Mouse (Mus musculus): ENCODE results near the gene Ypel2. TPM values are rescaled to one million over a fixed set of nuclear protein-coding genes. Genes with fewer than 3 reads are reported as not detected.

Ypel2 gene
- polyA plus RNA-seq, 1 experiment from 2014 or later, result 11.6 TPM

DNA sequence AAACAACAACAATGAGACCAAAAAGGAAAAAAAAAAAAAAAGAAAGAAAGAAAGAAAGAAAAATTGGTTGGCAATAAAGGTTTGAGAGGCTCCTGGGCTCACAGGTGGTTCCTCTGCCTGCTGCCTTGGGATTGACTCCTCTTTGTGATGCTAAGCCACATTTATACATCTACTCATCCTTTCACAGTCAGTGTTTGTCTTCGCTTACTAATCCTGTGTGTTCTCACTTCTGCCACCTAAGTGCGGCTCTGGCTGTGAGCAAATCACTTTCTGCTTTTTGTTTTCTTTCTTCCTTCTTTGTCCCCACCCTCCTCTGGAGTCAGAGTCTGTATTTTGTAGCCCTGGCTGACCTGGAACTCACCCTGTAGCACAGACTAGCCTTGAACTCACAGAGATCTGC, 2.8 kb upstream of the Ypel2 start:
- no peak for ATAC-seq (ENCODE audit: low FRiP score, low TSS enrichment)
- Histone ChIP-seq H3K4me2 (replicated peaks; ENCODE audit: low read depth, low read length) (no peak overlapping the region), H3K36me3 (ENCODE audit: insufficient read depth, low read length) (no peaks in the 10 kb centered on the region), H3K27ac (ENCODE audit: low read length) (no peak overlapping the region), H3K4me1 (ENCODE audit: insufficient read depth, low read length) (peaks cover 27% of the 10 kb centered on the region), H3K27me3 (ENCODE audit: insufficient read depth, low read length) (no peaks in the 10 kb centered on the region), H3K4me3 (ENCODE audit: low read length) (no peak overlapping the region), H3K9me3 (ENCODE audit: low read length) (no peaks in the 10 kb centered on the region), H3K9ac (replicated peaks; ENCODE audit: low read length) (no peak overlapping the region)
- 85% methylated on average over 2 of the region's 2 CpGs for WGBS

DNA sequence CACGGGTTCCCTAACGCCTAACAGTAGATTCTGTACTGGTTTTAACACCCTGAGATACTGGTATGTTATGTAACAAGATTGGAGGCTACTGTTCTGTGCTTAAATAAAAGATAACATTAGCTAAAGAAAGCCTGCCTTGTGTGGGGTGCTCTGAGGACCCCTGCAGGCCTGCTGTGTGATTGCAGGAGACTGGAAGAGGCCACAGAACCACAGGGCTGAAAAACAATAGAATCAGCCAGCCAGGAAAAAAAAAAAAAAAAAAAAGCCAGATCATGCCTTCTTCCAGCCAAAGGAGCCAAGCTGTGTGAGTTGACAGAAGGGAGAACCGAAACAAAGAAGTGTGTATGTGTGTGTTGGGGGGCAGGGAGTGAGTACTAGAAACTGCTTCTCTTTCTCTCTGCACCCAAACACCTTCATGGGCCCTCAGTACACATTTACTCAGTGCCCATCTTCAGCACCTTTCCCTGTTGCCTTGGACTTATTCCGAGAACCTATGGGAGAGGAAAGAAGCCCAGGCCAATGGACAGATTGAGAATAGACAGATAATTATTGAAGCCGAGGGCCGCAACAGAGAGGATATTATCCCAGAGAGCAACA, 2.2 kb upstream of the Ypel2 start:
- no peak overlapping the region for H3K4me2 ChIP-seq (replicated peaks; ENCODE audit: low read depth, low read length)
- H3K27me3 ChIP-seq (ENCODE audit: insufficient read depth, low read length), result no peaks in the 10 kb centered on the region
- H3K36me3 ChIP-seq (ENCODE audit: insufficient read depth, low read length), result no peaks in the 10 kb centered on the region
- no peaks in the 10 kb centered on the region for H3K9me3 ChIP-seq (ENCODE audit: low read length)
- H3K4me3 ChIP-seq (ENCODE audit: low read length), result no peak overlapping the region
- H3K9ac ChIP-seq (replicated peaks; ENCODE audit: low read length), result no peak overlapping the region
- WGBS, result 43% methylated on average over 6 of the region's 6 CpGs
- no peak for ATAC-seq (ENCODE audit: low FRiP score, low TSS enrichment)
- no peak overlapping the region for H3K27ac ChIP-seq (ENCODE audit: low read length)
- H3K4me1 ChIP-seq (ENCODE audit: insufficient read depth, low read length), result peaks cover 32% of the 10 kb centered on the region

DNA sequence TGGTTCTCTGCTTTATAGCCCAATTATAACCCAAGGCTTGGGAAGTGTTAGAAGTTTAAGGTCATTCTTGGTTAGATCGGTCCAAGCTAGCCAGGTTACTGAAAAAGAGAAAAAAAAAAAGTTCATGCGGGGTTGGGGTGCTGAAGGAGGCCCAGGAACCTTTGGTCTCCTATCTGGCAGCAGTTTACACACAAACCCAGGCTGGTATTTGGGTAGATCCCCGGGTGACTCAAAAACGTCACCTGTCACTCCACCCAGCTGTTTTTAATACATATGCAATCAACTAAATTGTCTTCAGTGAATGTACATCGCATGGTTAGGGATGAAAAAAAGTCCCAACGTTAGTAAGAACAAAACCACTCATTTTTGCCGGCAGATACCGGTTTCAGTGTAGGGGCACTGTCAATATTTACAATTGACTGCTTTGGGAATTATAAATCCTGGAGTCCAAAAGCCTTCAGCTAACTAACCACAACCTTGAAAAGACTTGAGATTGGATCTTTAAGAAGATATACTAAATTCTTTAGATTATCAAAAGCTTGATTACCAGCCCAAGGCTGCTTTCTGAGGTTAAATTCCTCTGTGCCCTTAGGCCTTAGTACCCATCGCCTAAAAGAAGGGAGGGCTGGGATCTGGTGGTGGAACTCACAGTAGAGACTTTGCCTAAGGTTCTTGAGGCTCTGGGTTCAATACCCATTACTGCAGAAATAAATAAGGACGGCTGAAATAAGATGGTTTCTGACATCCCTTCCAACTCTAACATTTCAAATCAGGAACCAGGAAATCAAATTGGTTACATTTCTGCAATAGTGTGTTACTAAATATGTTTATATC, 1.5 kb upstream of the Ypel2 start:
- no peak overlapping the region for H3K27ac ChIP-seq (ENCODE audit: low read length)
- no peaks in the 10 kb centered on the region for H3K9me3 ChIP-seq (ENCODE audit: low read length)
- H3K36me3 ChIP-seq (ENCODE audit: insufficient read depth, low read length), result no peaks in the 10 kb centered on the region
- no peaks in the 10 kb centered on the region for H3K27me3 ChIP-seq (ENCODE audit: insufficient read depth, low read length)
- peaks cover 35% of the 10 kb centered on the region for H3K4me1 ChIP-seq (ENCODE audit: insufficient read depth, low read length)
- H3K4me3 ChIP-seq (ENCODE audit: low read length), result no peak overlapping the region
- WGBS, result 53% methylated on average over 10 of the region's 10 CpGs
- no peak overlapping the region for H3K4me2 ChIP-seq (replicated peaks; ENCODE audit: low read depth, low read length)
- H3K9ac ChIP-seq (replicated peaks; ENCODE audit: low read length), result no peak overlapping the region
- no peak for ATAC-seq (ENCODE audit: low FRiP score, low TSS enrichment)

DNA sequence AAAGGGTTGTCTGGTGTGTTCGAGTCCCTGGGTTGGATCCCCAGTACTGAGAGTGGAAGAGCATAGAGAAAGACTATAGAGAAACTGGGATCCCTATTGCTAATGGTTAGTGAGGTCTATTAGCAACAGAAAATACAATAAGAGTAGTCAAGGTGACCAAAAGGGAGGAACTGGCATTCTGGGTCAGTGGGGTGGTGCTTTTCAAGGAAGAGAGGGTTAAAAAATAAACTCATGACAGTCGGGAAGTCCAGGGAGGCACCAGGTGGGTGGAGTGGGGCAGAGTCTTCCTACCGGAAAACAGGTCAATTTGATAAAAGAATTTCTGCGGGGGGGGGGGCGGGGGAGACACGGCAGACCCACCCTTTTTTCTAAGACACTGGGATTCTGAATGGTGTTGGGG, 823 bp upstream of the Ypel2 start:
- 18% methylated on average over 6 of the region's 6 CpGs for WGBS
- no peak for ATAC-seq (ENCODE audit: low FRiP score, low TSS enrichment)

DNA sequence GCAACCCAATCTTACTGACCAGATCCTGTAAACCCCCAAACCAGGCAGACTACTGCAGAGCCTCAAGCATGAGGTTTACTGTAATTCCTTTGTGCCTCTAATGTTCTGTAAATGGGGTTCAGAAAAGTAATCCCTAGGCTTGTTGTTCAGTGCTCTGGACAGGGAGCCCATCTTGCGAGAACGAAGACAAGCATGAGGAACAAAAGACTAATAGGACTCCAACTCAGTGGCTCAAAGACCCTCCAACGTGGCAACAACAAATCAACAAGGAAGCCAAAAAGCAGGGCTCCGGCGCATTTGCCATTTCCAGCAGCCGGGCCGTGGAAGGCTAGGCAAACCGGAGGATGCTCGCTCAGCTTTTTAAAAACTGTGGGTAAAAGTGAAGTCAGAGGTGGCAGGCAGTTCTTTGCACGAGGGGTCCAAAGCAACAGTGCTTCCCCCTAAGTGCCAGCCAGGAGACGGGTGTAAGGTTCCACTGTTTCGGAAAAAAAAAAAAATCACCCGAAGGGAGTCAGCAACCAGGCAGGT, 982 bp downstream of the Ypel2 start:
- ATAC-seq (ENCODE audit: low FRiP score, low TSS enrichment), result no peak
- peak overlapping the region; percentile 97 for H3K4me3 ChIP-seq (ENCODE audit: low read length)
- no peaks in the 10 kb centered on the region for H3K36me3 ChIP-seq (ENCODE audit: insufficient read depth, low read length)
- peak overlapping the region; percentile 95 for H3K27ac ChIP-seq (ENCODE audit: low read length)
- H3K27me3 ChIP-seq (ENCODE audit: insufficient read depth, low read length), result no peaks in the 10 kb centered on the region
- H3K9ac ChIP-seq (replicated peaks; ENCODE audit: low read length), result peak overlapping the region; percentile 87
- 2% methylated on average over 13 of the region's 13 CpGs for WGBS
- H3K9me3 ChIP-seq (ENCODE audit: low read length), result no peaks in the 10 kb centered on the region
- peaks cover 36% of the 10 kb centered on the region for H3K4me1 ChIP-seq (ENCODE audit: insufficient read depth, low read length)
- peak overlapping the region; percentile 84 for H3K4me2 ChIP-seq (replicated peaks; ENCODE audit: low read depth, low read length)

More for the DNA sequence above, 823 bp upstream of the Ypel2 start:
- H3K36me3 ChIP-seq (ENCODE audit: insufficient read depth, low read length), result no peaks in the 10 kb centered on the region
- peaks cover 36% of the 10 kb centered on the region for H3K4me1 ChIP-seq (ENCODE audit: insufficient read depth, low read length)
- H3K9me3 ChIP-seq (ENCODE audit: low read length), result no peaks in the 10 kb centered on the region
- peak overlapping the region; percentile 84 for H3K4me2 ChIP-seq (replicated peaks; ENCODE audit: low read depth, low read length)
- H3K9ac ChIP-seq (replicated peaks; ENCODE audit: low read length), result peak overlapping the region; percentile 87
- H3K27ac ChIP-seq (ENCODE audit: low read length), result peak overlapping the region; percentile 80
- no peaks in the 10 kb centered on the region for H3K27me3 ChIP-seq (ENCODE audit: insufficient read depth, low read length)
- H3K4me3 ChIP-seq (ENCODE audit: low read length), result peak overlapping the region; percentile 97

DNA sequence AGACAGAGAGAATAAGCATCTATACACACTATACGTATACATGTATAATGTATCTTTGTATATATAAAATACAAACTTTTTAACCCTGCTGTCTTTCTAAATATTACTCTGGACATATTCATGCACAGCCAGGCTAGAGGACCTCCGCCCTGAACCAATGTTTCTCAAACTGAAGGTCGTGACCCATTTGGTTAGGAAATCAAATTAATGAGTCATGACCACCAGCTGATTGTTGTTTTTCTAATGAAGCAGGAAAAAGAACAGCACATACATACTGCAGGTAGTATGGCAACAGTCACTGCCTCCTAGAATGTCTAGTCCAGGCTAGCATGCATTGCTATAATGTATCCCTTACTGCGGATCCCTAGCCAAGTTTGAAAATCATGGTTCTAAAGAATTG, 2.3 kb downstream of the Ypel2 start:
- Histone ChIP-seq H3K4me3 (ENCODE audit: low read length) (peak overlapping the region; percentile 97), H3K9me3 (ENCODE audit: low read length) (no peaks in the 10 kb centered on the region), H3K27ac (ENCODE audit: low read length) (no peak overlapping the region), H3K27me3 (ENCODE audit: insufficient read depth, low read length) (no peaks in the 10 kb centered on the region), H3K4me2 (replicated peaks; ENCODE audit: low read depth, low read length) (peak overlapping the region; percentile 84), H3K9ac (replicated peaks; ENCODE audit: low read length) (peak overlapping the region; percentile 87; the same call in 1 of the 2 replicates), H3K36me3 (ENCODE audit: insufficient read depth, low read length) (no peaks in the 10 kb centered on the region), H3K4me1 (ENCODE audit: insufficient read depth, low read length) (peaks cover 36% of the 10 kb centered on the region)
- ATAC-seq (ENCODE audit: low FRiP score, low TSS enrichment), result no peak
- 66% methylated on average over 4 of the region's 4 CpGs for WGBS

DNA sequence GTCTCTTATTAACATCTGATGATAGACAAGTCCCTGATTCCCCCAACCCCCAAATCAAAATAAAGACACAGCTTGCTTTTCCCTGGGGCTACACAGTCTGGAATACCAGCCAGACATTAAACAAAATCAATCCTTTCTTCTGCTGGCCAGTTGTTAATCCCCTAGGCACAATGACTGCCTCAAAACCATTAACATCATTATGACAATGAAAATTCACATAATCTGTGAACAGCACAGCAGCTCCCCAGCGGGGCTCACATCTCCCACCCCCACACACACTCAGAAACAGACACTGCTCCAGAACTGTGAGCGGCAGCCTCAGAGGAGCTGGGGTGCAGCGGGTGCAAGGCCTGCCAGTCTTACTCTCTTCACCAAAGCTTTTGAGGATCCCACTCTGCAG, 3.2 kb downstream of the Ypel2 start:
- H3K4me2 ChIP-seq (replicated peaks; ENCODE audit: low read depth, low read length), result no peak overlapping the region

DNA sequence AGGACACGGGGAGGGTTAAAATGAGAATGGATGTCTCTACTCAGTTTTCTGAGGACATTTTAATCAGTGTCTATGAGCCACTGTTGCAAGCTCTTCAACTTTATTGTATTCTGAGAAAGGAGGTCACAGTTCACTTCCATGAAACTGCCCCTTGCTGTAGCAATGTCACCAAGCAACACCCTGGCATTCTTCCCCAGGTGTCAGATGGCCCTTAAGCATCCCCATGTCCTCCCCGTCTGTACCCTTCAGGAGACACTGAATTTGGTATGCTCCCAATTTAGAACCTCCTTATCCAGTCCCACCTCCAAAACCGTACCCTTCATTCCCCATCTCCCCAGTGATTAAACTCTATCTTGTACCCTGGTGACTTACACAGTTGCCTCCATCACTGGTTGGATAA, 8.5 kb downstream of the Ypel2 start:
- Histone ChIP-seq H3K27ac (ENCODE audit: low read length) (no peak overlapping the region), H3K4me1 (ENCODE audit: insufficient read depth, low read length) (peaks cover 2% of the 10 kb centered on the region; the same call in 1 of the 2 replicates), H3K4me2 (replicated peaks; ENCODE audit: low read depth, low read length) (no peak overlapping the region), H3K9me3 (ENCODE audit: low read length) (no peaks in the 10 kb centered on the region), H3K27me3 (ENCODE audit: insufficient read depth, low read length) (no peaks in the 10 kb centered on the region), H3K36me3 (ENCODE audit: insufficient read depth, low read length) (no peaks in the 10 kb centered on the region), H3K4me3 (ENCODE audit: low read length) (no peak overlapping the region), H3K9ac (replicated peaks; ENCODE audit: low read length) (no peak overlapping the region)
- WGBS, result 80% methylated on average over 3 of the region's 3 CpGs
- no peak for ATAC-seq (ENCODE audit: low FRiP score, low TSS enrichment)

More for the DNA sequence above, 3.2 kb downstream of the Ypel2 start:
- H3K4me1 ChIP-seq (ENCODE audit: insufficient read depth, low read length), result peaks cover 31% of the 10 kb centered on the region
- no peak overlapping the region for H3K4me3 ChIP-seq (ENCODE audit: low read length)
- no peaks in the 10 kb centered on the region for H3K27me3 ChIP-seq (ENCODE audit: insufficient read depth, low read length)
- no peak overlapping the region for H3K27ac ChIP-seq (ENCODE audit: low read length)
- no peak overlapping the region for H3K9ac ChIP-seq (replicated peaks; ENCODE audit: low read length)
- no peak for ATAC-seq (ENCODE audit: low FRiP score, low TSS enrichment)
- WGBS, result 71% methylated on average over 3 of the region's 3 CpGs
- no peaks in the 10 kb centered on the region for H3K36me3 ChIP-seq (ENCODE audit: insufficient read depth, low read length)
- no peaks in the 10 kb centered on the region for H3K9me3 ChIP-seq (ENCODE audit: low read length)

DNA sequence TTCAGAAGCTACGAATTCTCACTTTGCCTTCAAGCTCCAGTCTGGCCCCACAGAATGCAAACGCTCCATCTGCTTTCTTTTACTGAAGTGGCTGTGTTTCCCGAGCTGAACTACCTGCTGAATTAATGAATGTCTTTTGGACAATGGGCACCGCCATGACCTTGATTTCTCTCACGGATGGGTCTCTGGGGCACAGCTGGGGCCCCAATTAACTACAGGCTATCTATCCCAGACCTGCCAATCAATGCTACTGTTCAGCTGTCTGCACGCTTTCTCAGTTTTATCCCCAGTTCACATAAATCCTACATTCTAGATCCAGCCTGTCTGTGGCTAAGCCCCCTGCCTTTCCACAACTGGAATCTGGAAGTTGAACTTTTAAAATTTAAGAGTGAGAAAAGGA, 10.5 kb downstream of the Ypel2 start:
- no peak overlapping the region for H3K4me2 ChIP-seq (replicated peaks; ENCODE audit: low read depth, low read length)
- peaks cover 6% of the 10 kb centered on the region; the same call in 1 of the 2 replicates for H3K4me1 ChIP-seq (ENCODE audit: insufficient read depth, low read length)
- no peak overlapping the region for H3K27ac ChIP-seq (ENCODE audit: low read length)
- 77% methylated on average over 6 of the region's 6 CpGs for WGBS
- no peaks in the 10 kb centered on the region for H3K27me3 ChIP-seq (ENCODE audit: insufficient read depth, low read length)
- no peaks in the 10 kb centered on the region for H3K9me3 ChIP-seq (ENCODE audit: low read length)
- H3K9ac ChIP-seq (replicated peaks; ENCODE audit: low read length), result no peak overlapping the region
- ATAC-seq (ENCODE audit: low FRiP score, low TSS enrichment), result no peak
- no peaks in the 10 kb centered on the region for H3K36me3 ChIP-seq (ENCODE audit: insufficient read depth, low read length)
- H3K4me3 ChIP-seq (ENCODE audit: low read length), result no peak overlapping the region
